In genomic region chr12:82841566-82841965, GRCm38 (mm10) we compare ENCODE assay signal across 13 mouse cellular contexts.
DNase-seq lines count a peak whose midpoint lies in the region; ATAC-seq and TF ChIP-seq lines count a peak whose summit lies in the region.
"Had no signal": no experiment of that assay in that cellular context is flagged by ENCODE, and none has a peak within 500 bp of the region (broad histone marks: within the 10 kb centered on the region; RNA-seq: fewer than 3 reads in every experiment).

No protein-coding gene starts in this region.

- no peak overlapping the region for H3K9ac ChIP-seq in kidney, postnatal 0 days (ENCODE audit: low read depth, low read length)
- H3K9ac ChIP-seq in kidney, embryonic 16.5 days (replicated peaks; ENCODE audit: low read length): no peak overlapping the region
- H3K9ac ChIP-seq in midbrain, embryonic 14.5 days (replicated peaks; ENCODE audit: low read length): no peak overlapping the region
- no peak overlapping the region for H3K9ac ChIP-seq in midbrain, embryonic 15.5 days

- no peak overlapping the region for H3K27ac ChIP-seq in kidney, postnatal 0 days
- no peak overlapping the region for H3K27ac ChIP-seq in kidney, embryonic 16.5 days (ENCODE audit: low read length)
- H3K27ac ChIP-seq in midbrain, embryonic 14.5 days (replicated peaks; ENCODE audit: low read depth, low read length): no peak overlapping the region
- no peak overlapping the region for H3K27ac ChIP-seq in midbrain, embryonic 15.5 days
- H3K27ac ChIP-seq: heart, adult 2 months had no signal

- WGBS in kidney, postnatal 0 days: 67% methylated on average over 6 of the region's 6 CpGs
- WGBS in kidney, embryonic 16.5 days: 60% methylated on average over 6 of the region's 6 CpGs
- 60% methylated on average over 6 of the region's 6 CpGs for WGBS in midbrain, embryonic 14.5 days
- WGBS in midbrain, embryonic 15.5 days: 54% methylated on average over 6 of the region's 6 CpGs

- peak; percentile 4 for DNase-seq in gastrocnemius, postnatal 10 days
- DNase-seq in gastrocnemius, postnatal 14 days: no peak
- peak; percentile 72 for DNase-seq in kidney, postnatal 0 days (ENCODE audit: low spot score)
- peak; percentile 41 for DNase-seq in midbrain, embryonic 14.5 days
- DNase-seq in heart, postnatal 4 days: peak; percentile 26
- no peak for DNase-seq in thymus, postnatal 0 days (ENCODE audit: low spot score)
- DNase-seq: left cerebral cortex, postnatal 4 days; retina, postnatal 1 day had no signal

- H3K4me2 ChIP-seq in kidney, postnatal 0 days (ENCODE audit: low read length): no peak overlapping the region
- no peak overlapping the region for H3K4me2 ChIP-seq in kidney, embryonic 16.5 days (replicated peaks; ENCODE audit: low read depth, low read length)
- H3K4me2 ChIP-seq in midbrain, embryonic 14.5 days (ENCODE audit: low read length): no peak overlapping the region
- no peak overlapping the region for H3K4me2 ChIP-seq in midbrain, embryonic 15.5 days
- H3K4me2 ChIP-seq: midbrain, embryonic 11.5 days had no signal

- H3K4me1 ChIP-seq in kidney, postnatal 0 days (replicated peaks; ENCODE audit: insufficient read depth, low read length): no peaks in the 10 kb centered on the region
- no peaks in the 10 kb centered on the region for H3K4me1 ChIP-seq in kidney, embryonic 16.5 days (ENCODE audit: insufficient read depth, low read length)
- H3K4me1 ChIP-seq in midbrain, embryonic 14.5 days (ENCODE audit: control insufficient read depth, insufficient read depth, low read length): no peaks in the 10 kb centered on the region
- no peaks in the 10 kb centered on the region for H3K4me1 ChIP-seq in midbrain, embryonic 15.5 days

- H3K4me3 ChIP-seq in kidney, postnatal 0 days (replicated peaks; ENCODE audit: low read depth, low read length): no peak overlapping the region
- no peak overlapping the region for H3K4me3 ChIP-seq in kidney, embryonic 16.5 days (ENCODE audit: low read length)
- no peak overlapping the region for H3K4me3 ChIP-seq in midbrain, embryonic 14.5 days (replicated peaks; ENCODE audit: low read depth, low read length)
- H3K4me3 ChIP-seq in midbrain, embryonic 15.5 days: no peak overlapping the region
- H3K4me3 ChIP-seq: heart, adult 2 months had no signal

- intact Hi-C loops in gastrocnemius, postnatal 14 days (cut with DNase I; ENCODE audit: low total_unique reads): no loop called here

- no peaks in the 10 kb centered on the region for H3K36me3 ChIP-seq in kidney, postnatal 0 days (ENCODE audit: insufficient read depth, low read length)
- H3K36me3 ChIP-seq in kidney, embryonic 16.5 days (ENCODE audit: insufficient read depth, low read length): no peaks in the 10 kb centered on the region
- H3K36me3 ChIP-seq in midbrain, embryonic 14.5 days (ENCODE audit: control insufficient read depth, insufficient read depth, low read length): no peaks in the 10 kb centered on the region
- no peaks in the 10 kb centered on the region for H3K36me3 ChIP-seq in midbrain, embryonic 15.5 days (replicated peaks)

- ATAC-seq in kidney, postnatal 0 days (replicated peaks; ENCODE audit: low FRiP score, low read depth): no peak
- no peak for ATAC-seq in kidney, embryonic 16.5 days (ENCODE audit: low FRiP score, low TSS enrichment)
- no peak for ATAC-seq in midbrain, embryonic 14.5 days (ENCODE audit: low FRiP score, low TSS enrichment)
- ATAC-seq in midbrain, embryonic 15.5 days (replicated peaks): no peak
- ATAC-seq: hindbrain, embryonic 16.5 days had no signal

- no peaks in the 10 kb centered on the region for H3K9me3 ChIP-seq in kidney, postnatal 0 days (replicated peaks; ENCODE audit: low read length)
- H3K9me3 ChIP-seq in kidney, embryonic 16.5 days (ENCODE audit: low read length): peaks cover 7% of the 10 kb centered on the region; the same call in 1 of the 2 replicates
- no peaks in the 10 kb centered on the region for H3K9me3 ChIP-seq in midbrain, embryonic 14.5 days (ENCODE audit: control insufficient read depth, low read length)
- no peaks in the 10 kb centered on the region for H3K9me3 ChIP-seq in midbrain, embryonic 15.5 days

- no peak for TF ChIP-seq CTCF in kidney, postnatal 0 days (IDR thresholded peaks at IDR 0.05; ENCODE audit: low read depth)

- H3K27me3 ChIP-seq in kidney, postnatal 0 days (ENCODE audit: insufficient read depth, low read length): no peaks in the 10 kb centered on the region
- no peaks in the 10 kb centered on the region for H3K27me3 ChIP-seq in kidney, embryonic 16.5 days (ENCODE audit: insufficient read depth, low read length)
- no peaks in the 10 kb centered on the region for H3K27me3 ChIP-seq in midbrain, embryonic 14.5 days (ENCODE audit: control insufficient read depth, insufficient read depth, low read length)
- no peaks in the 10 kb centered on the region for H3K27me3 ChIP-seq in midbrain, embryonic 15.5 days (replicated peaks)

Comparison
In these comparisons a context has a peak if more than half of its experiments do, and no peak if none do; other contexts are left out.
1. DNase-seq: peak in gastrocnemius, postnatal 10 days (single experiment), kidney, postnatal 0 days (single experiment), midbrain, embryonic 14.5 days (single experiment) and heart, postnatal 4 days (single experiment); none in gastrocnemius, postnatal 14 days (single experiment) and thymus, postnatal 0 days (single experiment).